Mouse (Mus musculus): ENCODE results near the gene D330020A13Rik.

DNA sequence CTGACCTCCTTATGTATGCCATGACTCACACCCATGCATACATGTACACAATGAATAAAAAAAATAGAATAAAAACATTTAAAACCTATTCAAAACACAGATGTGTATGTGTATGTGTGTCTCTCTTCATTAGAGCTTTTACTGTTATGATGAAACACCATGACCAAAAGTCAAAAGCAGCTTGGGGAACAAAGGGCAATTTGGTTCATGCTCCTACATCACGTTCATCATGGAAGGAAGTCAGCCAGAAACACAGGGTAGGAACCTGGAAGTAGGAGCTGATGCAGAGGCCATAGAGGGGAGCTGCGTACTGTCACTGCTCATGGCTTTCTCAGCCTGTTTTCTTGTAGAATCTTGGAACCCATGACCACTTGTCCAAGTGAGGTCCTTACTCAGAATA lies 41.4 kb upstream of the D330020A13Rik start:
- TF ChIP-seq CTCF (IDR thresholded peaks at IDR 0.05; ENCODE audit: low read depth, low read length), result no peak
- TF ChIP-seq POLR2A (IDR thresholded peaks at IDR 0.05; ENCODE audit: borderline replicate concordance, low read depth, low read length), result no peak
